Mouse (Mus musculus) heart, postnatal 0 days (tissue): ENCODE data around the gene Emc10. TPM values are rescaled to one million over a fixed set of nuclear protein-coding genes. Genes with fewer than 3 reads are reported as not detected.

ENCODE experiments used
- ATAC-seq: fragments of 200-750 bp; cut with Nextera tagmentation; 2 replicates; pipeline ENCODE4 v1.8.0; 2017; ENCODE audit warnings: low read depth, moderate number of reproducible peaks, moderate library complexity; ENCODE audit not compliant: insufficient read depth
- DNase-seq: peaks from one replicate; pipeline ENCODE4 v3.0.0-alpha.2; 2016; ENCODE audit warnings: low spot score
- H3K27ac ChIP-seq: fragments of 300-500 bp; sonication (generic); 2 replicates; pipeline ENCODE4 v1.5.1; 2014; ENCODE audit warnings: low read depth, mild to moderate bottlenecking
- H3K27me3 ChIP-seq: fragments of 300-500 bp; sonication (generic); 2 replicates; pipeline ENCODE4 v1.6.1; 2014; ENCODE audit warnings: low read length, mixed read lengths; ENCODE audit not compliant: control insufficient read depth, insufficient read depth
- H3K36me3 ChIP-seq: fragments of 300-500 bp; sonication (generic); replicated peaks from 2 replicates; pipeline ENCODE4 v1.6.1; 2014; ENCODE audit warnings: low read length, mixed read lengths; ENCODE audit not compliant: control insufficient read depth, insufficient read depth
- H3K4me1 ChIP-seq: fragments of 300-500 bp; sonication (generic); 2 replicates; pipeline ENCODE4 v1.6.1; 2014; ENCODE audit warnings: antibody characterized with exemption; ENCODE audit not compliant: control insufficient read depth, insufficient read depth
- H3K4me2 ChIP-seq: fragments of 300-500 bp; sonication (generic); 2 replicates; pipeline ENCODE4 v1.6.1; 2014; ENCODE audit warnings: low read depth, mild to moderate bottlenecking, low read length, moderate library complexity
- H3K4me3 ChIP-seq: fragments of 300-500 bp; sonication (generic); 2 replicates; pipeline ENCODE4 v1.5.1; 2014; ENCODE audit warnings: low read depth, low read length
- H3K9ac ChIP-seq: fragments of 300-500 bp; sonication (generic); replicated peaks from 2 replicates; pipeline ENCODE4 v1.6.1; 2014; ENCODE audit warnings: low read depth, low read length, mixed read lengths
- H3K9me3 ChIP-seq: fragments of 300-500 bp; sonication (generic); replicated peaks from 2 replicates; pipeline ENCODE4 v1.6.1; 2016; ENCODE audit warnings: low read length; ENCODE audit not compliant: control insufficient read depth
- CTCF ChIP-seq: IDR thresholded peaks from 2 replicates; pipeline ENCODE4 v1.5.1; 2016; ENCODE audit warnings: antibody characterized with exemption, control low read depth, low read depth
- EP300 ChIP-seq: IDR thresholded peaks from 2 replicates; pipeline ENCODE4 v1.6.1; 2016; ENCODE audit warnings: antibody characterized with exemption, low read depth
- WGBS: fragments of 180-500 bp; shearing (Covaris S2); extraction: QIAGEN DNeasy Blood & Tissue Kit; methylation state at CpG from one replicate; pipeline ENCODE4 v1.1.7; 2014; 5-methylcytosine and 5-hydroxymethylcytosine counted together
- polyA plus RNA-seq: library from polyadenylated mRNA; unstranded; fragments of >200 nt; fragmentation: Nextera tagmentation; extraction: Ambion mirVana; gene quantifications from 2 replicates; pipeline ENCODE4 v1.2.1, GENCODE M21; 2015
- total RNA-seq: library from RNA; depleted of rRNA; stranded (reverse); fragments of >200 nt; gene quantifications from 2 replicates; pipeline ENCODE4 v1.2.3, GENCODE M21; 2014; ENCODE audit warnings: low replicate concordance

Gene Emc10
- total and polyA plus RNA-seq, 2 experiments from 2014 or later: 67.0 to 212 TPM

DNA sequence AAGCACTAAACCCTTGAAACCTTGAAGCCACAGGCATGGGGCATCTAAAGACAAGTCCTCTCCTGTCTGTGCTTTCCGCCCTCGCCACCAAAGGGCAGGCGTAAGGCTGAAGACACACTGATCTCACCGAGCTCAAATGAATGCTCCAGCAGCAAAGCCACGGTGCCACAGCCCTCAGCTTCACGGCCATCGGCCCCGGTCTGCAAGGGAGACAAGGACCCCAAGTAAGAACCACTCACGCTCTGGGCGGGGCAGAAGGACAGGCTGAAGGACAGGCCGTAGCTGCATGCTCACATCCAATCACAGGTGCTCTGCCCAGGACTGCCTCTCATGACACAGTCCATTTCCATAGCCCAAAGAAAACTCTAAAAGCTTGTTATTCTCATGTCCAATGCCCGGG is 1.6 kb downstream of the Emc10 start:
- H3K36me3 ChIP-seq: peaks cover 30% of the 10 kb centered on the region
- no peak overlapping the region for H3K9ac ChIP-seq
- no peak overlapping the region for H3K27ac ChIP-seq
- H3K9me3 ChIP-seq: no peaks in the 10 kb centered on the region
- 90% methylated on average over 12 of the region's 12 CpGs for WGBS
- no peak for TF ChIP-seq CTCF
- TF ChIP-seq EP300: no peak
- H3K27me3 ChIP-seq: no peaks in the 10 kb centered on the region
- no peak overlapping the region for H3K4me2 ChIP-seq
- DNase-seq (no peak), ATAC-seq (no peak)
- peaks cover 15% of the 10 kb centered on the region for H3K4me1 ChIP-seq
- H3K4me3 ChIP-seq: no peak overlapping the region

DNA sequence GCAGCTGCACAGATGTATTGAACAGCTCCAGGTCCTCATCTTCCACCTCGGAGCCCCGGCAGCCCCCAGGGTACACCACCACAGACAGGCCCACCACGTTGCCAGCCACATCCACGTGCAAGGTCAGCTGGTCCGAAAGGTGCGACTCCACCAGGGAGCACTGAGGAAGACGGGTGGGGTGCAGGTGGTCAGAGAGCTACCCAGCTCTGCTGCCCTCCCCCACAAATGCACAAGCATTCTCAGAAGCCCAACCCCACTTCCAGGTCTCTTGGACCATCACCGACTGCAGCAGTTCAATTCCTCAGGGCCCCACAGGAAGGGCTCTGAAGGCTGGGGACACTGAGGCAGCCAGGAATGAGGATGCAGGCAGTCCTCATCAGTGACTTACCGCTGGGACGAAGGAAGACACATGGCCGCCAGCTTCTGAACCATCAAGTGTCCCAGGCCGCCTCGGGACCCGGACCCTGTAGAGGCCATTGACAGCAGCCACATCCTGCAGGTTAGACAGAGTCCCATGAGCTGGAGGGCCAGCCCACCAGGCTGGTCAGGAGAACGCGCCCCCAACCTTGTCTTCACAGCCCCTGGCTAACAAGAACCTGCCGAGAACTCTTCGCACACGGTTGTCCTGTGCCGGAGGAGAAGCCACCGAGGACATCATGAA is 4.0 kb downstream of the Emc10 start:
- Histone ChIP-seq H3K4me2 (no peak overlapping the region), H3K27ac (no peak overlapping the region), H3K9ac (no peak overlapping the region), H3K4me3 (no peak overlapping the region), H3K9me3 (no peaks in the 10 kb centered on the region), H3K4me1 (peaks cover 15% of the 10 kb centered on the region), H3K27me3 (no peaks in the 10 kb centered on the region), H3K36me3 (peaks cover 30% of the 10 kb centered on the region)
- WGBS: 89% methylated on average over 21 of the region's 21 CpGs
- DNase-seq: no peak
- no peak for TF ChIP-seq CTCF
- ATAC-seq: no peak

DNA sequence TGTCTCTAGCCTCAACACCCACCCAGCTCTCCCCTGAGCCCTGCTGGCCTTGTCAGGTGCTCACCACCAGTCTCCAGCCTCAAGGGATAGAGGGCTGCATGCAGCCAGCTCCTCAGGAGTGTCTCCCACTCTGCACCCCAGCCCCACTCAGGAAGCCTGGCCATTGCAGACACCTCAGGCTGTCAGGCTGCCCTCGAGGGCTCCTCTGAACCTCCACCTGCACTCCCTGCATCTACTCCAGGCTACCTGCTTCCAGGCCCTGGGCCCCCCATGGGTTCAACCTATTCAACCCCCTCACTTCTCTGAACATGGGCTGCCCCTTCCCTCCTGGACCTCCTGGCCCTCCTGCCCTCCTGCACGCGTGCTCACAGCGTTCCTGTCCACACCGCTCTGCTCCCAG is 4.9 kb downstream of the Emc10 start:
- Histone ChIP-seq H3K36me3 (peaks cover 30% of the 10 kb centered on the region), H3K27me3 (no peaks in the 10 kb centered on the region)
- ATAC-seq: no peak

DNA sequence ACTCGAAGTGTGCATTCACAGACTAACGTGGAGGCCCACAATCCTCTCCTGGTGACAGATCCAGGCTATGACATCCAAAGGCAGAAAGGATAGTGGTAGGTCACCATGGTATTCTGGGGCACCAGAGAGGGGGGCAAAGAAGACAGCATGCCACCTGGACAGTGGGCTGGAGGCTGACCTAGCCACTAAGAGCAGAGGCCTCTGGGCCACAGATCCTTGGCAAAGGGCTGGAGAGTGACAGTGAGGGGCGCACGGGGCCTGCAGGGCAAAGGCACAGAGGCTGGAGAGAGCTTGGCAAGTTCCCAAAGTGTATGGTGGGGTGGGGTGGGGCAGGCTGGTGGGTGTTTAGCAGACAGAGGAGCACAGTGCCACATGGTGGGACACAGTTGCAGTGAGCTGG is 6.0 kb downstream of the Emc10 start:
- Histone ChIP-seq H3K36me3 (peaks cover 30% of the 10 kb centered on the region), H3K9ac (no peak overlapping the region)
- DNase-seq: no peak

More for the DNA sequence above, 4.9 kb downstream of the Emc10 start:
- 93% methylated on average over 5 of the region's 5 CpGs for WGBS
- DNase-seq: no peak
- Histone ChIP-seq H3K9me3 (no peaks in the 10 kb centered on the region), H3K9ac (no peak overlapping the region), H3K4me1 (peaks cover 8% of the 10 kb centered on the region; the same call in 1 of the 2 replicates), H3K4me2 (no peak overlapping the region), H3K4me3 (no peak overlapping the region), H3K27ac (no peak overlapping the region)
- TF ChIP-seq CTCF: no peak

DNA sequence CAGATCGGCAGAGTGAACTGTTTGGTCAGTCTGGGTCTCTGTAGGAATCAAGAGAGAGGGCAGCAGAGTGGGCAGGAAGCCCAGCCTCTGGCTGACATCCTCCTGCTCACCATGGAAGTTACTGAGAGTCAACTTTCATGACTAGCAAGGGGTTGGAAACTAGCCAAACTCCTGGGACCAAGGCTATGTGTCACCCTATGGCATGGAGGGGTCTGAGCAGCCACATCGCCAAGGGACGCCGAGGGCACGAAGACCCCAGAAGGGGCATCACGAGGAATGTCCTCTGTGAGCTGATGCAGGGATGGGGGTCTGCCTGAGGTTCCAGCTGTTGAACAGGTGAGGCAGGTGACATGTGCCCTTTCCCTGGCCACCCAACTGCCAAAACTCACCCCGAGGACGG is 7.8 kb downstream of the Emc10 start:
- no peak overlapping the region for H3K4me2 ChIP-seq
- no peak for DNase-seq
- TF ChIP-seq EP300 (no peak), CTCF (no peak)
- no peaks in the 10 kb centered on the region for H3K27me3 ChIP-seq
- no peaks in the 10 kb centered on the region for H3K4me1 ChIP-seq
- H3K9me3 ChIP-seq: no peaks in the 10 kb centered on the region
- H3K36me3 ChIP-seq: peaks cover 30% of the 10 kb centered on the region
- no peak for ATAC-seq
- no peak overlapping the region for H3K4me3 ChIP-seq
- 86% methylated on average over 8 of the region's 8 CpGs for WGBS
- no peak overlapping the region for H3K9ac ChIP-seq
- no peak overlapping the region for H3K27ac ChIP-seq

More for the DNA sequence above, 6.0 kb downstream of the Emc10 start:
- H3K4me3 ChIP-seq: no peak overlapping the region
- H3K9me3 ChIP-seq: no peaks in the 10 kb centered on the region
- H3K27ac ChIP-seq: no peak overlapping the region
- TF ChIP-seq EP300 (no peak), CTCF (no peak)
- no peak overlapping the region for H3K4me2 ChIP-seq
- peaks cover under 1% of the 10 kb centered on the region; the same call in 1 of the 2 replicates for H3K4me1 ChIP-seq
- H3K27me3 ChIP-seq: no peaks in the 10 kb centered on the region
- 56% methylated on average over 4 of the region's 4 CpGs for WGBS
- no peak for ATAC-seq

DNA sequence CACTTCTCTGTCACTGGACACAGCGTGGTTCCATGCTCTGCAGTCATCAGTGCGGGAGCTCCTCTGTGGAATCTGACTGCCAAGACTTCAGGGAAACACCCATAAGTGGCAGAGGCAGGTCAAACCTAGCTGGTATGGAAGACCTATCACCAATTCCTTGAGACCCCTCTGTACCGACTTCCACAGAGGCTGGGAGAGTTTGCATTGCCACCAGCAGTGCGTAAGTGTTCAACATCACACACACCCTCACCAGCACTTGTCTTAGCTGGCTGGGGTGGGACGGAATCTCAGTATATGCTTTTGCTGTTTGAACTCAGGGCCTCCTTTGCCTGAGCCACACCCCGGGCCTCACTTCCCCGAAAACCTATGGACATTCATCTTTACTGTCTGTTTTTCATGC is 8.4 kb downstream of the Emc10 start:
- WGBS: 80% methylated on average over 7 of the region's 7 CpGs
- H3K36me3 ChIP-seq: peaks cover 26% of the 10 kb centered on the region

More for the DNA sequence above, 8.4 kb downstream of the Emc10 start:
- H3K4me1 ChIP-seq: 0 out of 2 replicates have a peak, but pooled peaks cover 4% of the 10 kb centered on the region
- no peak overlapping the region for H3K4me3 ChIP-seq
- H3K9me3 ChIP-seq: no peaks in the 10 kb centered on the region
- ATAC-seq: no peak
- H3K4me2 ChIP-seq: no peak overlapping the region
- no peak for DNase-seq
- no peak overlapping the region for H3K27ac ChIP-seq
- H3K9ac ChIP-seq: no peak overlapping the region
- H3K27me3 ChIP-seq: no peaks in the 10 kb centered on the region
- no peak for TF ChIP-seq CTCF
- TF ChIP-seq EP300: no peak
